Mouse (Mus musculus): Measurements from ENCODE around the gene Pdcd10.

The Pdcd10 gene

GRCm38 (mm10) chr3:75475106-75475505 lies 81.5 kb downstream of the Pdcd10 start:
- DNase-seq (ENCODE audit: extremely low read depth, low read depth, low spot score), result no peak

- no peak for DNase-seq (ENCODE audit: extremely low read depth, low read depth, low spot score)
Observed at GRCm38 (mm10) chr3:75474657-75475056, 82.0 kb downstream of the Pdcd10 start.

GRCm38 (mm10) chr3:75468154-75468553 lies 88.5 kb downstream of the Pdcd10 start:
- DNase-seq (ENCODE audit: extremely low read depth, low read depth, low spot score), result no peak

Measured in fat pad, adult 2 months (tissue).